Mouse (Mus musculus) lung, adult 2 months (tissue): ENCODE data around the gene Hopx.

Experiments
- CTCF ChIP-seq: fragments of 200-500 bp; IDR thresholded peaks from 2 replicates; pipeline ENCODE4 v1.5.1; 2011; ENCODE audit warnings: mild to moderate bottlenecking, low read length, control low read depth; ENCODE audit not compliant: insufficient read depth
- POLR2A ChIP-seq: fragments of 200-500 bp; IDR thresholded peaks from 2 replicates; pipeline ENCODE4 v1.6.1; 2011; ENCODE audit warnings: low read depth, mild to moderate bottlenecking, control low read depth, low read length, borderline replicate concordance; ENCODE audit errors: extremely low read depth

DNA sequence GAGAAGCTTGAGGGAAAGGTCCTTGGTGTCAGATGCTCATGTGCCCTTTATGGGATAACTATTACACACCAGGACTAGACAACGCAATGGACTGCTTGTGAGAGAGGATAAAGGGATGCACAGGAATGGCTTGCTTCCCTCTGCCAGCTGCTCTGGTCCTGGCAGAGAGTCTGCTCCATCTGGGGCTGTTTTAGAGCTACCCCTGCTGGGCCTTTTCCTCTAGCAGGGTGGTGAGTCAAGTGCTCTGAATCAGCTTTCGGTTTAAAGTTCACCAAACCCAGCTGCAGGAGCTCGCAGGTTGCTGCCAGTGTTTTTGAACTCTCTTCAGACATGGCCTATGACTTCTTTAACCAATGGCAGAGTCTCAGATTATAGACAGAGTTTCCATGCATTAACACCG lies 39.0 kb downstream of the Hopx start:
- no peak for TF ChIP-seq CTCF
- no peak for TF ChIP-seq POLR2A
